Mouse (Mus musculus): ENCODE measurements around the gene Arhgef3. TPM values are rescaled to one million over a fixed set of nuclear protein-coding genes. Genes with fewer than 3 reads are reported as not detected.

Gene Arhgef3
- polyA plus RNA-seq, 1 experiment from 2014 or later: 19.6 TPM

- Histone ChIP-seq H3K4me2 (replicated peaks; ENCODE audit: low read depth, low read length) (no peak overlapping the region), H3K4me3 (ENCODE audit: low read length) (no peak overlapping the region), H3K27me3 (ENCODE audit: insufficient read depth, low read length) (no peaks in the 10 kb centered on the region), H3K27ac (ENCODE audit: low read length) (no peak overlapping the region), H3K9me3 (ENCODE audit: low read length) (peaks cover 2% of the 10 kb centered on the region; the same call in 1 of the 2 replicates), H3K36me3 (ENCODE audit: insufficient read depth, low read length) (peaks cover 30% of the 10 kb centered on the region), H3K4me1 (ENCODE audit: insufficient read depth, low read length) (no peaks in the 10 kb centered on the region), H3K9ac (replicated peaks; ENCODE audit: low read length) (no peak overlapping the region)
- 84% methylated on average over 3 of the region's 3 CpGs for WGBS
- ATAC-seq (ENCODE audit: low FRiP score, low TSS enrichment): no peak
Observed at GRCm38 (mm10) chr14:27436826-27437225, 322.1 kb downstream of the Arhgef3 start.

DNA sequence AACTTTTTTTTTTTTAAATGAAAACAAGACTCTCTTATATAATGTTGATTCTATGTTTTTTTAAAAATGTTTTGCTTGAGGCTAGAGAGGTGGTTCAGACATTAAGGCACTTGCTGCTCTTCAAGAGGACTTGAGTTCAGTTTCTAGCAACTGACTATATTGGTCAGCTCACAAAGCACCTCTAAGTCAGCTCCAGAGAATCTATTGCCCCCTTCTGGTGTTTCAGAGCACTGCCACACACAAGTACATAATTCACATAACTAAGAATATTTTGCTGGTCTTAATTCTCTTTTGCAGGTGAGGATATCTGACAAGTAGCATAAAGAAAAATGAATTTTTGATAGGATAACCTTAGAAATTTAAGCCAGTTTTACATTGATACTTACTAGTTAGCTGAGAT, 326.2 kb downstream of the Arhgef3 start:
- Histone ChIP-seq H3K4me2 (replicated peaks; ENCODE audit: low read depth, low read length) (no peak overlapping the region), H3K9ac (replicated peaks; ENCODE audit: low read length) (no peak overlapping the region), H3K36me3 (ENCODE audit: insufficient read depth, low read length) (peaks cover 27% of the 10 kb centered on the region), H3K27ac (ENCODE audit: low read length) (no peak overlapping the region), H3K27me3 (ENCODE audit: insufficient read depth, low read length) (no peaks in the 10 kb centered on the region), H3K9me3 (ENCODE audit: low read length) (no peaks in the 10 kb centered on the region), H3K4me3 (ENCODE audit: low read length) (no peak overlapping the region), H3K4me1 (ENCODE audit: insufficient read depth, low read length) (no peaks in the 10 kb centered on the region)
- no peak for ATAC-seq (ENCODE audit: low FRiP score, low TSS enrichment)

- Histone ChIP-seq H3K4me2 (replicated peaks; ENCODE audit: low read depth, low read length) (no peak overlapping the region), H3K4me1 (ENCODE audit: insufficient read depth, low read length) (no peaks in the 10 kb centered on the region), H3K4me3 (ENCODE audit: low read length) (no peak overlapping the region), H3K9me3 (ENCODE audit: low read length) (no peaks in the 10 kb centered on the region), H3K27ac (ENCODE audit: low read length) (no peak overlapping the region), H3K36me3 (ENCODE audit: insufficient read depth, low read length) (peaks cover 28% of the 10 kb centered on the region), H3K27me3 (ENCODE audit: insufficient read depth, low read length) (no peaks in the 10 kb centered on the region), H3K9ac (replicated peaks; ENCODE audit: low read length) (no peak overlapping the region)
- 98% methylated on average over 2 of the region's 2 CpGs for WGBS
- ATAC-seq (ENCODE audit: low FRiP score, low TSS enrichment): no peak
Observed at GRCm38 (mm10) chr14:27444851-27445281, 330.2 kb downstream of the Arhgef3 start.

- ATAC-seq (ENCODE audit: low FRiP score, low TSS enrichment): no peak
Observed at GRCm38 (mm10) chr14:27446963-27447362, 332.3 kb downstream of the Arhgef3 start.

More at GRCm38 (mm10) chr14:27446963-27447362, 332.3 kb downstream of the Arhgef3 start:
- no peak overlapping the region for H3K27ac ChIP-seq (ENCODE audit: low read length)
- 91% methylated on average over 4 of the region's 4 CpGs for WGBS
- peaks cover 25% of the 10 kb centered on the region for H3K36me3 ChIP-seq (ENCODE audit: insufficient read depth, low read length)
- H3K4me3 ChIP-seq (ENCODE audit: low read length): no peak overlapping the region
- H3K4me2 ChIP-seq (replicated peaks; ENCODE audit: low read depth, low read length): no peak overlapping the region
- H3K9ac ChIP-seq (replicated peaks; ENCODE audit: low read length): no peak overlapping the region
- no peaks in the 10 kb centered on the region for H3K27me3 ChIP-seq (ENCODE audit: insufficient read depth, low read length)
- H3K4me1 ChIP-seq (ENCODE audit: insufficient read depth, low read length): no peaks in the 10 kb centered on the region
- H3K9me3 ChIP-seq (ENCODE audit: low read length): no peaks in the 10 kb centered on the region

Small RNA genes lying within 50 kb of the gene (microRNA-seq; reads per million reads assigned to microRNA genes)
- not detected for gene Gm23633

Other genes starting within 250 kb of the Arhgef3 start
- gene Asb14, start 220.3 kb upstream of the Arhgef3 start, polyA plus RNA-seq (2015; fragmentation: Nextera tagmentation; extraction: Ambion mirVana): 0.14 TPM in 1 of 2 replicates, not detected in the other
- 31.3 and 32.1 TPM in 2 replicates for gene Appl1, start 143.7 kb upstream of the Arhgef3 start, polyA plus RNA-seq (2015; fragmentation: Nextera tagmentation; extraction: Ambion mirVana)
- gene Hesx1, start 120.5 kb upstream of the Arhgef3 start, polyA plus RNA-seq (2015; fragmentation: Nextera tagmentation; extraction: Ambion mirVana): 0.65 and 0.90 TPM in 2 replicates
- 5.4 and 6.3 TPM in 2 replicates for gene Il17rd, start 76.0 kb upstream of the Arhgef3 start, polyA plus RNA-seq (2015; fragmentation: Nextera tagmentation; extraction: Ambion mirVana)